Mouse (Mus musculus): ENCODE data around the gene Arsk.

The Arsk gene

DNA sequence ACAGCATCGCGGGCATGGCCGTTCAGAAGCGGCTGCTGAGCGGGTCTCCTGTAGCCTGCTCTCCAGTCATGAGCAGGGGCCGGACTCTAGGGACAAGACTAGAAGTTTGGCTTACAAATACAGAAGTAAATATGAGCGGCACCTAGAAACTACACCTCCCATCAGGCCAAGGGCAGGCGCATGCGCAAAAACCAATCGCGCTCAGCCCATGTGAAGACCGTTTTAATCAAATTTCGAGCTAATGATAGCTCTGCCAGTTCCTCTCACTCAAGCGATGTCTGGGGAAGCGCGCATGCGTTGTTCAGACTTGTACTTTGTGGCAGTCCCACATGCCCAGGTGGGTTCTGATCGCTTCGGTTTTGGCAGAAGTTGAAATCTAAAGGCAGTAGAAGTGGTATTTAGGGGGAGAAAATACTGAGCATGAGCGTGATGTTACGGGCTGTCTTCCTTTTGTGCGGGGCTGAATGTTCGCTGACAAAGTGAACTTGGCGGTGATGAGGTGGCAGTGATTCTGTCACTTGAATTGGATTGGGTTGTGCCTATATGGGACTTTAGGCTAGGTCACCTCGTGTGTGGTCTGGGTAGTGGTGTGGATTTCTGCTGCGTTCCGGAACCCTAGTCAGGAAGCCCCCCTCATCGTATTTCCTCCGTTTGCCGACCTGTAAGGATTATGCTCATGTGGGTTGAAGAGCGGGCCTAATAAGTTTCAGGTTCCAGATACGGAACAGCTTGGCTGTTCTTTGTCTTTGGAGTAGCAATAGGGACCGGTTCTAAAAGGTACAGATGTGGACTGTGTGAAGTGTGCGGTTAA is at the start of gene Arsk, which contains the start of gene Ttc37:
Gene Arsk (minus strand): TSS at position 168 of the 811 bp plus-strand sequence.
Gene Ttc37 (plus strand): TSS at position 242 of the 811 bp plus-strand sequence.
- DNase-seq (ENCODE audit: low spot score) = peak; percentile 94

DNA sequence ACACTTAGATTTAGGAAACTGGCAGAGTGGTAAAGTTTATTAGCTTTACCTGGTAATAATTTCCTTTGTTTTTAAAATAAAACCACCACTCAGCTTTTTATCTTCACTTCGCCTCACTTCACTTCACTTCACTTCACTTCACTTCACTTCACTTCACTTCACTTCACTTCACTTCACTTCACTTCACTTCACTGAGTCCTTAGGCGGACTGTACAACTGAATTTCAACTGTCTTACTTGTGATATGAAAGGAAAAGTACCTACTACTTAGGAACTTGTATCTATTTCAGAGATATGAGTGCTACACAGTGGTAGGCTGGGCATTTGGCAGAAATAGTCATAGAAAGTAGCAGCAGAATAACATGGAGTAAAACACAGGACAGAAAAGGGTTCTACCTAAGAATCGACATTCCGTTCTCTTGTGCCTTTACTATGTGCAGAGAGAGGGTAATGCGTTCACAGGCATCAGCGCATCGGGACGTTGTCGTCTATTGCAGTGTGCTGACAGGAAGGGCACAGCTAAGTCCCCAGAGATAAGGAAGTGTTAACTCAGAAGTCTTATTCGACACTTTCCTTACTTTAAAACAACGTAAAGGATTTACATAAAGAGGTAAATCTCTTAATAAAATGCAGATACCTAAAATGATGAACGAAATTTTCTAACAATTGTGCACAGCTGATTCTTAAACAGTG is 42.8 kb upstream of the Arsk start:
- DNase-seq (ENCODE audit: low spot score) = no peak

DNA sequence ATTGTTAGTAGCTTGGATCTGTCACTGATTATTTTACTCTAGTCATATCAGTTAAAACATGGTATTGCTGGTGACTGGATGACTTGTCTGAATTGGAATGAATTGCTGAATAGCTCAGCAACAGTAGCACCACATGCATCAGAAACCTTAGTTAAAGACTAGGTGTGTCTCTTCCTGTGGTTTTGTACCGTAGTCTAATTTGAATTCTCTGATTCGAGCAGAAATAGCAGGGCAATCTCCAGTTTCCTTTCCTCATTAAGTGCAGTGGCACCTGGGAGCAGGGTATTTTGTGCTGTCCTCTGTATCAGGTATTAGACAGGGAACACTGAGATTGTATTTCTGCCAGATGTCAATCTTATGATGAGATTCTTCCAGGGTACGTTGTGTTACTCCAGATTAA is 40.4 kb upstream of the Arsk start:
- no peak for DNase-seq (ENCODE audit: low spot score)

DNA sequence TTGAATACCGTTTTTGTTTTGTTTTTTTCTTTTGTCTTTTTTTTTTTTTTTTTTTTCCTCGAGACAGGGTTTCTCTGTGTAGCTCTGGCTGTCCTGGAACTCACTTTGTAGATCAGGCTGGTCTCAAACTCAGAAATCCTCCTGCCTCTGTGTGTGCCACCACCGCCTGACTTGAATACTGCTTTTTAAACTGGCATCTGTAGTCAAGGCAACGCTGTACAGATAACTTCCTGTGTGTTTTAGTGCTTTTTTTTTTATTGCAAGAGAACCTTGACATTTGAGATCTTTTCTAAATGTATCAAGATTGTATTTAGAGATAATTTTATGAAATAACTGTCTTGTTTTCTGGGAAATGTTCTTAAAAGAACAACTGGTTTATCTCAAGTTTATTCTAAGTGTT is 34.0 kb upstream of the Arsk start:
- DNase-seq (ENCODE audit: low spot score) = no peak

DNA sequence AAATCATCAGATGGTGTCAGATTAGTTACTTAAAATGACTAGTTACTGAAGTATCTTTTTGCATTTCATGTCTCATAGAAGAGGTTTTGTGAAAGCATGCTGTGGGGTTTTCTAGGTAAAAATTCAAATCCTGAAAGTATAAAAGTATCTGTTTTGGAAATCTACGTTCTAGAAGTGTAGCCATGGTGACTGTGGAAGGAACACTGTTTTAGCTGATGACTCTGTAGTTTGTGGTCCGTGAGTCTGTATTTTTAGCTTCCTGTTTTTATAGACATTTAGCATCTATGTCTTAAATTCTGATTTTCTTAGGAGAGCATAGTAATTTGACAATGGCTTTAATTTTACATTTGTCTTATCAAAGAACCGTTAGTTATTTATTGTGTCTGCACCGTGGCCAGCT is 30.3 kb upstream of the Arsk start:
- DNase-seq (ENCODE audit: low spot score) = no peak

DNA sequence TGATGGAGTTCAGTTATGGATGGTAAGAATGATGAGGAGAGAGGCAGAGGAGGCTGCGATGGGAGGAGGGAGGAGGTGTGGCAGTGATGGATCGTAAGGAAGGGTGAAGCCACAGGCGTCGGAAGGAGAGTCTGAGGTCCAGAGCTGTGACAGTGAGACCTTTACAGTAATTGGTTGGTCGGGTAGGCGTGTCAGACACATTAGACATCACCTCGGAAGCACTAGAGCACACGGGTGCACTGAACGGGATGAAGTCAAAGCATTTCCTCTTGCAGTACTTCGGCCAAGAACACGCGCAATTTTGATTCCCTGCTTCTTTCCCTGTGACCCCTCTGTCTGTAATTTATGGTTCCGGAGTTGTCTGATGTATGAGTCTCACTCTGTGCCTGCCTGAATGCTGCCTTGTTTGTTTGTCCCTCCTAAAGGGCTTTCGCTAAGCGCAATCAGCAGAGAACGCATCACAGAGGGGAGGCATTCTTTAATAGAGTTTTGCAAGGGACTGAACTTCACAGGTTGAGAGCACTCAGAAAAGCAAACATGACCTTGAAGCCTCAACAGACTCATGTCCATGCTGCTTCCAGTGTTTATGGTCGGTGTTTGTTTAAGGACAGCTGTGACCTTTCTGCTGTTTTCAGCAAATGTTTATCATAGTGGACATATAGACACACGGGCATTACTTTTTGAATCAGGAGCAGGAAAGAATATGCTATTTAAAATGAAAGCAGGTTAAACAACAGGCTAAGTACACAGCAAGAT is 10.8 kb upstream of the Arsk start:
- DNase-seq (ENCODE audit: low spot score) = no peak

DNA sequence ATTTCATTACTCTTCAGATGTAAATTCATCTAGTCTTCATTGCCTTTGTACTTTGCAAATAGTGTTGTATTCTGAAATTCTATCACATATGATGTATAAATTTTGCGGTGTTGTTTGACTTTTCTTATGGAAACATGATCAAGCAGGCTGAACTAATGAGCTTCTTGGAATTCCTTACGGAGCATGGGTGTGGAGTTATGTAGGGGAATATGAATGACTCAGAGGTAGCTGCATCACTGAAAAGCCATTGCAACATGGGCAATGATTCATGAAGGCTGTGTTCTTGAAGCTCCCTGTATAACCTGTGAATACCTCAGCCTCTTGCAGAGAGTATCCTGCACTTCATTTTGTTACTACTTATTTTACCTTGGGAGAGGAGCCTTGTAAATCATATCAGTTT is 3.5 kb upstream of the Arsk start:
- DNase-seq (ENCODE audit: low spot score) = no peak

DNA sequence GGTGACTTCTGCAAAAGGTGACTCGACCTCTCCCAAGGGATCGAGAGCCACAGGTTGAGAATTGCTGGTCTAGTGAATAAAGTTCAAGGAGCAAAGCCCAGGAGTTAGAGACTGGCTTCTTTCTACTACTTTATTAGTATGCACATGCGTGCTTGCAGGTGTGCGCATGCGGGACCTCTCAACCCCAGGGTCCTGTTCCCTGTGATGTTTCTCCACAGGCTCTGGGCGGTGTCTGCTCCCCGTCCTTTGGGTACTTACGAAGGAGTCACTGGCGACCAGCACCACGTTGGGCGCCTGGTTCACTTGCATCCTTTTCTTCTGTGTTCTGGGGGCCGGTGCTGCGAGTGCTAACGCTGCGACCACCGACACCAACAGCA is 356 bp downstream of the Arsk start:
- DNase-seq (ENCODE audit: low spot score) = no peak

DNA sequence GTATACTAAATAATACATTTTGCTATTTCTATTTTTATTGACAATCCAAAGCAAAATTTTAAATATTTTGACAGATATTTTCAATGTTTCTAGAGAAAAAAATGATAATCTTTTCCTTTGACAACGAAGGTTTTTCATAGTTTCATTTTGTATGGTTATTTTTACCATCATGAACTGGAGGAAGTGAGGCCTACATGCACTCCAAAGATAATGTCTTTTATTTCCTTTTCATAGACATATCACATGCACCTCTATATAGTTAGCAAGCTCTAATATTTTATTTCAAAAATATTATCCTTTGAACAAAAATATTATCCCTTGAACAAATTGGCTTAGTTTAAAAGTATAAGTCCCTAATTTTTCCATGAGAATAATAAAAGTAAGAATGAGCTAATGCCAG is 24.1 kb downstream of the Arsk start:
- no peak for DNase-seq (ENCODE audit: low spot score)

DNA sequence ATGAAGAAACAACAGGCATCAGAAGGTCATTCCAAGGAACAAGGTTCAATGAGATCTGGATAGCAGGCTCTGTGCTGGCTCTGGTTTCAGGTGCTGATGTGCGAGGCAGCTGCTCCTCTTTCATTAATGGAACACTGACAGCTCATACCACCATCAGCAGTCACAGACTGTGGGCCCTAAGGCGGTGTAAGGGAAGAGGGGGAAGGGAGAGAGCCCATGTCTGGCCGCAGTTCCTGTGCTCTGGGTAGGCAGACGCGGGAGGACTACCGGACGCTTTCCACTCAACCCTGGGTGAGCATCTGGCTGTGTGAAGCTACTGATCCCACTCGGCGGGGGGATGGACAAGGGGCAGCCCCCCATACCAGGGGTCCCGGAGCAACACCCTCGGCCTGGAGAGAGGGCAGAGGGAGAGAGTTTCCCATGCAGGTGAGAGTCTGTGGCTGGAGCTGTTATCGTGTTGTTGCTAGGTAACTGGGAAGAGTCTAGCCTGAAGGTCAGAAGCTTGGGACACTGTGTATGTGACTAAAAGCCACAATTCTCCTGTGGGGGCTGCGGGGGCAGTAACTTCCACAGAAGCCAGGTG is 34.0 kb downstream of the Arsk start:
- DNase-seq (ENCODE audit: low spot score) = no peak

DNA sequence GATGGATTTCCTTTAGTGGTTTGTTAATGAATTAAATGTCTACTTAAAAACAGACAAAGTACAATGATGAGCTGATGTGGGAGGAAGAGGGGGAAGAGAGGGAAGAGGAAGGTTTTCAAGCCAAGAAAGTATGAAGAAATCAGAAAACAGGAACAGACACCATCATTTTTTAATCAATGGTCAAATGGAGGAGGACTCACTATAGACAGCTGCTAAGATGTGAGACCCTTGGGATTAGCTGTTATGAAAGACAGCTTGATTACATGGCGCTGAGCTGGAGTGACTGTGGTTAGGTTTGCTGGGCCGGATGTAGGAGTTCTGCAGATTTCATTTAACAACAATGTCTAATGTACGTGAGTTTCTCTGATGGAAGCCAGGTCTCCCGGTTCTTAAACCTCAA is 34.9 kb downstream of the Arsk start:
- no peak for DNase-seq (ENCODE audit: low spot score)

DNA sequence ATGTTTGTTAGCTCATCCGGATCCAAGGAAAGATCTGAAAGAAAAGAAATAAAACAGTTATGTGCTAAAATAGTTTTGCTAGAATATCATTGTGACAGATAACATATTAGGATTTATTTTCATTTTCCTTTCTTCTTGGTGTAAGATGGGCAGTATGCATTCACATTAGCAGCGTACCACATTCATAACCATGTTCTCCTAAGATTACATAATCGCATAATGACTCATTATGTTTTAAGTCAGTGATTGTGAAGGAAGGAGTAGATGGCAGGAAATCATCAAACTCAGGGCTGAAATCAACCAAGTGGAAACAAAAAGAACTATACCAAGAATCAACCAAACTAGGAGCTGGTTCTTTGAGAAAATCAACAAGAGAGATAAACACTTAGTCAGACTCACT is 35.9 kb downstream of the Arsk start:
- DNase-seq (ENCODE audit: low spot score) = no peak

DNA sequence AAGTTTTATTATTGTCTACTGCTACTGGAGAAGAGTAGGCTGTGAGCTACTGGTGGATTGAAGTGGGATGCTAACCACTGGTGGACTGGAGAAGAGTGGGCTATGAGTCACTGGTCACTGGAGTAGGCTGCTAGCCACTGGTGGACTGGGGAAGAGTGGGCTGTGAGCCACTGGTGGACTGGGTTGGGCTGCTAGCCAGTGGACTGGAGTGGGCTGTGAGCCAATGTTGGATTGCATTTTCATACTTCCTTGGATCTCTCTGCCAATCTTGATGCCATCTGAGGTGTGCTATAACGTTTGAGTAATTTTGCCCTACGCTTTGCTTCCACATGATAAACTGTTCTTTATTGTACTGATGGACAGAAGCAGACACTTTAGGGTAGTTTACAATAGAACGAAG is 36.3 kb downstream of the Arsk start:
- DNase-seq (ENCODE audit: low spot score) = no peak

DNA sequence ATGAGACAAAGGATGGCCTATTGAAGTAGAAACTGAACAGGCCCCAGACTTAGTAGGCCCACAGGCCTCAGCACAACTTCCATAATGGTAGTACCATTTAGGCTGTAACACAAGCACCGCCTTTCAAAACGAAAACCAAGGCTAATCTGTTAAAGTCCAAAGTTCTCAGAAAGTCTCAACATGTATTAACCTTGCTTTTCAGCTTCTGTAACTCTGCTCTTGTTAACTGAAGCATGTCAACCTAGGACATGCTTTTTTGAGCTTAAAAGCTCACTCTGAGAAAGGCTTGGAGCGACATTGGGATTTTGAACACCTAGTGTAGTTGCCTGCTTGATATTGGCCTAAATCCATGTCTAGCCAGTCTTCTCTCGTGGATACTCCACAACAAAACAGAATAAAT is 38.9 kb downstream of the Arsk start:
- DNase-seq (ENCODE audit: low spot score) = no peak

DNA sequence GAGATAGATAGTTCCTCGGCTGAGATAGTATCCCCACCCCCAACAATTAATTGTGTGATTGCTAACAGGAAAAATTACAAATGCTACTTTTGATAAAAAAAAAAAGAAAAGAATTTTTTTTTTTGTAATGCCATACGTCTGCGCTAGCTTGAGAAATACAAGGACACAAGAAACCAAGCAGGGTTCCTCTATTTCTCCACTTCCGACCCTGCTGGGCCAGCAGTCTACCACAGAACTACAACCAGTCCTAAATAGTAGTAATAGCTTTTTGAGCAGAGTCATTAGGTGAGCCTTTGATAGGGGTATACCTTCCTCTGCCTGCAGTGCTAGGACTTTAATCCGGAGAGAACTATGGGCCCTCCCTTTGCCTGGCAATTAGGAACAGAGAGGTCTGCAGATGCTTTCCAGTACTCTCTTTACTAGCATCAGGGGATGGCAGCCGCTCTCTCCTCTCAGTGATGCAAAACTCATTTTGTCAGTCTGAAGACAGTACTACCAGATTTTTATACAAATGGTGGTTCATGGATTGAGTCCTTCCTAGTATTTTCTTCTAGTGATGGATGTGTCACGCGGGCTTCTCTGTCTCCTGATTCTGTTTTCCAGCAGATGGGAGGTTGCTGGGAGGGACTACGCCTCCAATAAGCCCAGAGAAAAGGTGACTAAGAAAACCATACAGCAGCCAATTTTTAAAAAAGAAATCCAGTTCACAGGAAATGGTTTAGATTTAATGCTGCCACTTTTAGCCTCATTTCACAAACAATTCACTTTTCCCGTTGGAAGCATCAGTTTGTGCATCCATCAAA is 41.0 kb downstream of the Arsk start:
- DNase-seq (ENCODE audit: low spot score) = no peak

DNA sequence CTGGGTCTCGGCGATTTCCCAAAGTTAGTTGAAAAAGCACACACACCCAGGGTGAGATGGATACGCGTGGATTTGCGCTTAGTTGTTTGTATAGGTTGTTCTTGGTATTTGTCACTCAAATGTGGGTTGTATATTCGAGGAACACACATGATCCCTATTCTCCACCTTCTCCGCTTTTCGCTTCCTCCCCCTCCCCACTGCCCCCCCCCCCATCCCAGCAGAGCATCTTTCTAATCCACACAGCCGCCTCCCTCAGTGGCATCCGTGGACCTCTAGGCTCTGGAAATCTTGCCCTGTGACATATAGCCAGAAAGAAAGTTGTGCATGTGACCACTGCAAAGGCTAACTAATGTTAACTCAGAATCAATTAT is 41.6 kb downstream of the Arsk start, which contains the start of gene Gpr150:
Gene Gpr150 (minus strand): TSS at position 101 of the 371 bp plus-strand sequence.
- no peak for DNase-seq (ENCODE audit: low spot score)

DNA sequence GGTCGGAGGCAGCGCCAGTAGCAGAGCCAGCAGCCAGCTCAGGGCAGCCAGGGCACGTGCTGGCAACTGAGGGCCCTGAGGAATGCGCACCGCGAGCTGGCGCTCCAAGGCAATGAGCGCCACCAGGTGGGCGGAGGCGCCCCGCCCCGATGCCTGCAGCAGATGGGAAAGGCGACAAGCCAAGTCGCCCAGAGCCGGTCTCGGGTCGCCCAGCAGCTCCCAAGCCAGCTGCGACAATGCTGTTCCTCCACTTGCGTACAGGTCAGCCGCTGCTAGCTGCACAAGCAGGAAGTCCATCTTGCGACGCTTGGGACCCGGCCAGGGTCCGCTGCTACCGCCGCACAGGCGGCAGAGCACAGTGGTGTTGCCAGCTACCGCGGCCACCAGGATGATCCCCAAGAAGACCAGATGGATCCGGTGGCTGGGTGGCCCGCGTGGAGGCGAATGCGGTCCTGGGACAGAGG is 42.2 kb downstream of the Arsk start:
- no peak for DNase-seq (ENCODE audit: low spot score)

DNA sequence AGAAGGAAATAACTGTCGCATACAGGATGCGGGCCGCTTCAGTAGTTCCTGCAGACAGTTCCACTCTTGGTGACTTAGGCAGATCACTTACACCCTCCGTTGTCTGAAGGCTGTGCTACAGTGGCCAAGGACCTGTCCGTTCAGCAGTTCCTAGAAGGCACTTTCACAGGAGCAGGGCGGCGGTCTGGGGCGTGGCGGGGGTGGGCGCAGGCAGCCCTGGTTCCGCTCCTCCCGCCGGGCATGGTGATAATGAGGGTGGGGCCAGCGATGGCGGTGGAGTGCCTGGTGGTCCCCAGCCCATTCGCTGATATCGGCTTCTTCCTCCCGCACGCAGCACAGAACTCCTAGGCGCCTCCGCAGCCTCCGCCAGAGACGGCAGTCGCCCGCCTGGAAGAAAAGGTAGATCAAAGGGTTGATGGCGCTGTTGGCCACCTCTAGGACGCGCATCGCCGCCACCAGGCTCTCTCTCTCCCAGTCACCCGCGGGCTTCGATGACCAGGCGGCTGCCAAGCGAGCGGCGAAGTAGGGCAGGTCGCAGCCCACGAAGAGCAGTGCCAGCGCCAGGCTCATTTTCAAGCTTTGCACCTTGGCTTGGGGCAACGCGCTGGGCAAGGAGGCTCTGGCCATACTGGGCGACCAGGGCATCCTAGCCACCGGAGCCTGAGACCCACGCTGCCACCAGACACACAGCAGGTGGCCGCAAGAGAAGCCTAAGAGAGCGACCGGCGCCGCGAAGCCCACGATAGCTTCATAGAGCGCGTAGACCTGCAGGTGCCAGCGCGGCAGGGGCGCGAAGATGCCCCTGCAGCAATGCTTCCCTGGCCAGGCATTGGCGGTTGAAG is 42.8 kb downstream of the Arsk start:
- DNase-seq (ENCODE audit: low spot score) = no peak

DNA sequence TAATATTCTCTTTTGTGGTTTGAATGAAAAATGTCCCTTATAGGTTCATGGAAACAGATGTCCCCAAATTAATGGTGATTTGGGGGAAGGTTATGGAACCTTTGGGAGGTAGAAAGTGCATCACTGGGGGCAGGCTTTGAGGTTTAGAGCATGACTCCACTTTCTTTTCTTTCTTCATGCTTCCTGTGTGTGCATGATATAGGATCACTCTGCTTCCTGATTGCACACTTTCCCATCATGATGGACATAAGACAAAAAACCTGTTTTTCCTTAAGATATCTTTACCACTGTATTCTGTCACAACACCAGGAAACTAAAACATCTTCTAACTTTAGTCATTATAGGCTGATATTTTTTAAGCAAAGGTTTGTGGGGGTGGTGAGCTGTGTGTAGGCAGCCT is 53.5 kb downstream of the Arsk start:
- no peak for DNase-seq (ENCODE audit: low spot score)

DNA sequence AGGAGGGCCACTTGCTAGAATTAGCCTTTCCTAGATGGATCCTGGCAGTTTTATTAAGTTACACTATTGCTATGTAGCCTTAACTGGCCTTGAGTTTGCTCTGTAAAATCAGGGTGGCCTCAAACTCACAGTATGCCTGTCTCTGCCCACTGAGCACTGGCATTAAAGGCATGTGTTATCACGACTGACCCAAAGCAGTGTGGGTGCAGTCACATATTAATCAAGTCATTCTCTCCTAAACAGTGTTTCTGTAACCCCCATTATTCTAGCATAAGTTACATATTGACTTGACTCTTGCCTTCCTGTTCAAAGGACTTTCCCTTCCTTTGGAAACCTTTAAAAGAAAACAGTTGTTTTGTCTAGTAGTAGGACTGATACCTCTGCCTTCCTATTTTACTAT is 56.0 kb downstream of the Arsk start:
- DNase-seq (ENCODE audit: low spot score) = no peak

DNA sequence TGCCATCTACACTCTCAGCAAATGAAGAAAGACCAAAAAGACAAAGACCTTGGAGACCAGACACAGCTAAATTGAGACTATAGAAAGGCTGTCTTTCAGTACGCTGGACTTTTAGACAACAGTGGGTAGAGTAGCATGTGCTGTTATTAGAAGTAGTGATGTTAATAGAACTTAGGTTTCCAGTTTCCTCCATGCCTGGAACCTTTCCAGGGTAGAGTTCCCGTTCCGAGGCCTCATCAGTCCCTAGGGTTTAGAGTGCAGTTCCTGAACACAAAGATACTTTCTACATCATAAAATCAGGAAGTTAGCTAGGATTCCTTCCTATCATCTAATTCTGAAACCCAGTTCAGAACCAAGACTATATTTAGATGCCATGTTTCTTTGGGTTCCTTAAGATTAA is 73.9 kb downstream of the Arsk start:
- no peak for DNase-seq (ENCODE audit: low spot score)
